In genomic region chr8:120726051-120726450, GRCm38 (mm10) we compare ENCODE assay signal across 1 mouse cellular context.
TF ChIP-seq lines count a peak whose summit lies in the region.

No protein-coding gene starts in this region.

TF ChIP-seq in CH12.LX, 34 proteins besides CTCF, POLR2A, EP300 and RAD21:
- TF ChIP-seq ZC3H11A (IDR thresholded peaks at IDR 0.05; ENCODE audit: low read depth, low read length) = no peak
TF ChIP-seq in CH12.LX: peak in this region for 0.
